Mouse (Mus musculus): ENCODE results near the gene Plcd3.

DNA sequence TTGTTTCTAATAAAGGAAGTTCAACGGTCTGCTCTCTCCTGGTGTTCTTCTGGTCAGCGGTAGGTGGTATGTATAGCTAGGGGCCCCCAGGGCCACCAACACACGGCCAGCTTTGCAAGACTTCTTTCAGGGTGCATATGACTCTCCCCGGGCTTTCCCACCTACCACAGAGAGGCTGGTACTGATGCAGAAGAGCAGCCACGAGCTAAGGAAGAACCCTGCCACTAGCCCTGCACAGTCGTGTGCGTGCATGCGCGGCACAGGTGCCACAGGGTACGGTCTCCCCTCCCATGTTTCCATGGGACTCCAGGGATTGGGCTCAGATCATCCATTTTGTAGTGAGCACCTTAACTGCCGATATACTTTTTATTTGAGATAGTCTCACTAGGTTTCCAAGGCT is 32.6 kb downstream of the Plcd3 start:
- TF ChIP-seq POLR2A (IDR thresholded peaks at IDR 0.05; ENCODE audit: borderline replicate concordance, control insufficient read depth, low read depth, low read length), result no peak
- no peak for TF ChIP-seq CTCF (IDR thresholded peaks at IDR 0.05; ENCODE audit: control insufficient read depth, insufficient read depth, low read length)

Data from bone marrow, adult 2 months (tissue).